Mouse (Mus musculus): Measurements from ENCODE around the gene Gm21738.
"Not testable (repeated sequence)": the region's sequence is repeated elsewhere in the genome, so short reads cannot be mapped to it uniquely, and the experiment has no call there.

Gene Gm21738

GRCm38 (mm10) chr14:19418830-19419229 lies at the start of gene Gm21738:
Gene Gm21738 (minus strand): TSS chr14:19418930.
- DNase-seq, result not testable (repeated sequence)

- not testable (repeated sequence) for DNase-seq
Measured at GRCm38 (mm10) chr14:19383741-19384140, 35.0 kb downstream of the Gm21738 start.

Data from cerebellum, adult 9-10 months (tissue).